19 mouse cellular contexts compared by ENCODE assay signal in genomic region chr6:31263821-31264220, GRCm38 (mm10).
"Had no signal": no experiment of that assay in that cellular context is flagged by ENCODE, and none has a peak within 500 bp of the region (broad histone marks: within the 10 kb centered on the region; RNA-seq: fewer than 3 reads in every experiment).

No protein-coding gene starts in this region.

- H3K27me3 ChIP-seq: limb, embryonic 13.5 days; midbrain, embryonic 13.5 days; neural tube, embryonic 13.5 days had no signal

- ATAC-seq: liver, postnatal 0 days; lung, postnatal 0 days; midbrain, embryonic 13.5 days; midbrain, embryonic 16.5 days had no signal

- H3K27ac ChIP-seq: limb, embryonic 10.5 days; limb, embryonic 13.5 days; liver, embryonic 14.5 days; macrophage; midbrain, embryonic 10.5 days; midbrain, embryonic 13.5 days; neural tube, embryonic 13.5 days had no signal

- H3K9ac ChIP-seq: limb, embryonic 13.5 days; liver, embryonic 14.5 days; liver, postnatal 0 days; lung, embryonic 14.5 days; midbrain, embryonic 13.5 days; neural tube, embryonic 13.5 days had no signal

- H3K4me3 ChIP-seq: limb, embryonic 10.5 days; limb, embryonic 13.5 days; megakaryocyte, embryonic 14.5 days; midbrain, embryonic 10.5 days; midbrain, embryonic 13.5 days; myocyte; neural tube, embryonic 13.5 days had no signal

- H3K4me2 ChIP-seq: limb, embryonic 13.5 days; lung, embryonic 14.5 days; midbrain, embryonic 13.5 days; neural tube, embryonic 13.5 days had no signal

- H3K36me3 ChIP-seq: limb, embryonic 10.5 days; limb, embryonic 13.5 days; midbrain, embryonic 10.5 days; midbrain, embryonic 13.5 days; neural tube, embryonic 13.5 days had no signal

- H3K4me1 ChIP-seq: limb, embryonic 10.5 days; limb, embryonic 13.5 days; midbrain, embryonic 10.5 days; midbrain, embryonic 13.5 days; neural tube, embryonic 13.5 days had no signal

- H3K9me3 ChIP-seq: limb, embryonic 10.5 days; limb, embryonic 13.5 days; megakaryocyte, embryonic 14.5 days; midbrain, embryonic 10.5 days; midbrain, embryonic 13.5 days; neural tube, embryonic 13.5 days had no signal

- DNase-seq: kidney, adult 9 months; kidney, postnatal 14 days; kidney, postnatal 4 days; liver; liver, postnatal 0 days; lung, embryonic 14.5 days; thymus, adult 18-20 months; thymus, postnatal 36 days had no signal
